Mouse (Mus musculus) Patski (cell line): ENCODE measurements around the gene Rbmx. TPM values are rescaled to one million over a fixed set of nuclear protein-coding genes. Genes with fewer than 3 reads are reported as not detected.

Experiments
- ATAC-seq: fragments of 100-300 bp; one replicate; pipeline ENCODE4 v1.8.0; 2021
- CTCF ChIA-PET: fragments of 350-600 bp; sonication (Branson Sonifier 250); formaldehyde crosslinking; loops from one replicate; lab custom pipeline; 2022; ENCODE audit warnings: inconsistent platforms; lab: Charles Lee
- POLR2A ChIA-PET: fragments of 350-600 bp; sonication (Branson Sonifier 250); formaldehyde crosslinking; loops from one replicate; lab custom pipeline; 2022; ENCODE audit warnings: antibody characterized with exemption, inconsistent platforms; lab: Charles Lee
- DNase-seq: peaks from one replicate; pipeline ENCODE4 v3.0.0-alpha.2; 2011; ENCODE audit warnings: low read depth, low spot score
- H3K27me3 ChIP-seq: fragments of 371-371 bp; one replicate; pipeline ENCODE4 v1.5.1; 2021
- CTCF ChIP-seq: fragments of 100-300 bp; IDR thresholded peaks from one replicate; pipeline ENCODE4 v1.5.1; 2021
- in situ Hi-C: fragments of 300-500 bp; cut with MboI; formaldehyde crosslinking; loops from 3 replicates; pipeline ENCODE4 v1.11.1; 2018; ENCODE audit warnings: low pct_unique_long_range_greater_than_20kb, mixed read lengths
- polyA plus RNA-seq: library from polyadenylated mRNA; unstranded; gene quantifications from one replicate; pipeline ENCODE4 v1.2.3, GENCODE M21; 2021

The Rbmx gene
- polyA plus RNA-seq, 1 experiment from 2014 or later, result 31.9 TPM

DNA sequence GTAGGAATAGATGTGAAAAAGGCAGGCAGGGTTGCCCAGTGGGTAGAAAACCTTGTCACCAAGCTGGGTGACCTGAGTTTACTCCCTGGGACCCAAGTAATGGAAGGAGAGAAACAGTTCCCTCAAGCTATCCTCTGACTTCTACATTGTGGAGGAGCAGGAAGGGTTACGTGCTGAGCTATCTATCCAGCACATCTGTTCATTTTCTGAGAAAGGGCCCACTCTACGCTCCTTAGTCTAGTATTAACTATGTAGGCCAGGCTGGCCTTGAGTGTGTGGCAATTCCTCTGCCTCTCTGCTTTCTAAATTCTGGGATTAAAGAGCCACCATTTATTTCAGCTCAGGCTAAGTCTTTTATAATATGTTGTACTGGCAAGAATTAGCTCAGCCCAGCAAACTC, 19.3 kb downstream of the Rbmx start:
- POLR2A ChIA-PET, result no interaction called here
- in situ Hi-C loops, result no loop called here
- ATAC-seq, result no peak
- peaks cover 2% of the 10 kb centered on the region for H3K27me3 ChIP-seq
- TF ChIP-seq CTCF, result no peak
- CTCF ChIA-PET, result no interaction called here
- DNase-seq, result no peak

DNA sequence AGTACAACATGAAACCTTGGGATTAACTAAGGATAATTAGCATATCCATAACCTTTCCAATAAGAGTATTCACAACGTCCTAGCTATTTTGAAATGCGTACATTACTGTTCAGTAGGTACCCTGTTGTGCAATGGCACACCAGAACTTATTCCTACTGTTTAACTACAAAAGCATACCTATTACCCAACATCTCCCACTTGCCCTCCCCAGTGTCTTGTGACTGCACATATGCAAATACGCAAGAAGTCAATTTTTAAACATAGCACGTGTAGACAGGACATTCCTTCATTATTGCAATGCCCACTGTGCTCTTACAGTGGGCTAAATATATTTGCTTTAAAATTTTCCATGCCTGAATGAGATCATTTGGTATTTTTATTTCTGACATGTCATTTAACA, 19.9 kb downstream of the Rbmx start:
- in situ Hi-C loops, result no loop called here
- ChIA-PET POLR2A (no interaction called here), CTCF (no interaction called here)
- DNase-seq (no peak), ATAC-seq (no peak)
- no peak for TF ChIP-seq CTCF
- peaks cover 2% of the 10 kb centered on the region for H3K27me3 ChIP-seq

DNA sequence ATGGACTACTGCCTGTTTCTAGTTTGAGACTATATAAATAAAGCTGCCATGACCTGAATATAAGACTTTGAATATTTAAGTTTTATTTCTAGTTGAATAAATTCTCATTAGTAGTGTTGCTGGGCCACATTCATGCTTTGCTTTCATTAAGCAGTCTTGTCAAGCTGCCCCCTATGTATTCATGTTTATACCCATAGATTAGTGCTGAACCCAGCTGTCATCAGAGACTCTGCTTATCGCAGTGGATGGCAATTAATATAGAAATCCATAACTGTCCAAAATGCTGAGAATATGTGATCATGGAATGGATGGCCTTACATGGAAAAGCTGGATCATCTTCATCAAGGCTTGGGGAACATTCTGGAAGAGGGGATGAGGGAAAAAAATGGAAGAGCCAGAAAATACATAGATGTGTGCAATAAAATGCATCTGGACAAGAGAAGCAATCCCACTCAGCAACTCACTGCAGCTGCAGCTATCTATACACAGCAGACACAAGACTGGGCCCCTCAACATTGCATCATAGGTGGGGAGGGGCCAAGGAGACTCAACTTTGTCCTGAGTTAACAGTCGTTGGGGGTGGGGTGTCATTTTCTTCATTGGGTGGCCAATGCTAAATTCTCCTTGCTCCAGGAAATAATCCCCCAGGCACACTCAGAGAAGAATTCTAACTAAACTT, 27.8 kb downstream of the Rbmx start:
- no peak for DNase-seq
- POLR2A ChIA-PET, result no interaction called here
- in situ Hi-C loops, result no loop called here
- CTCF ChIA-PET, result interaction anchor here (0.9 kb wide), 1 partner anchor 170 kb away, joined by 3 read pairs; no protein-coding TSS in a partner anchor
- no peak for TF ChIP-seq CTCF
- H3K27me3 ChIP-seq, result peaks cover 20% of the 10 kb centered on the region
- ATAC-seq, result no peak

DNA sequence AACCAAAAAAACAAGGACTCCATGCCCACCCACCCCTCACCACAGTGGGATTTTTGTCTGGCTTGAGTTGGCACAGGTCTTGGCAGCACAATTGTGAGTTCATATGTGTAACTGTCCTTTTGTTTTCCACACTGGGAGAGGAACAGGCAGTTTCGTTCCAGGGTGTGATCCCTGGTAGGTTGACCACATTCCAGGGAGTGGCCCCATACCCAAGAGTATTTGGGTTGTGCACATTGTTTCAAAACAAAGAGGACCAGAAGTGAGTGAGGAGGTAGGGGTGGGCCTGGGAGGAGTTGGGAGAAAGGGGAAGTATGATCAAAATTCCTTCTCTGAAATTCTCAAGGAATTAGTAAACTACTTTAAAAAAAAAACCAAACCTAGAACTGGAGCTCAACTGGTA, 33.5 kb downstream of the Rbmx start:
- DNase-seq, result no peak
- in situ Hi-C loops, result no loop called here
- ATAC-seq, result no peak
- H3K27me3 ChIP-seq, result peaks cover 11% of the 10 kb centered on the region
- POLR2A ChIA-PET, result no interaction called here
- CTCF ChIA-PET, result no interaction called here
- TF ChIP-seq CTCF, result no peak

DNA sequence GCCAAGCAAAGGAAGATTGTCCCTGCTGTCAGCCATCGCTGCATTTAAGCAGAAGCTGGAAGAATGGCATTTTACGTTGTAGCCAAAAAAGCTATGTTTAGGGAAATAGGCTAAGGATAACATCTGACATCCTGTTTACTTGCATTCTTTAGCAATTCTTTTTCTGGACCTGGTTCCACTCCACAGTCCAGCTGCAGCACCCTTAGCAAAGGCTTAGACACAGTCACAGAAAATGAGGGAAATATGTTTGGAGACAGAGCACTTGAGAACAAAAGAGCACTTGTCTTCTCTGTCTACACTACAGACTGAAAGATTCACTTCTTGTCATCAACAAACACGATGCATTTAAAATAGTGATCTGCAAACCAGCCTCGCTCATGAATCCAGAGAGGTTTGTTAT, 53.6 kb downstream of the Rbmx start:
- TF ChIP-seq CTCF, result no peak
- POLR2A ChIA-PET, result interaction anchor here (1.0 kb wide), 1 partner anchor 8 kb away, joined by 3 read pairs; no protein-coding TSS in a partner anchor
- ATAC-seq (no peak), DNase-seq (no peak)
- peaks cover 36% of the 10 kb centered on the region for H3K27me3 ChIP-seq
- in situ Hi-C loops, result no loop called here
- CTCF ChIA-PET, result no interaction called here

DNA sequence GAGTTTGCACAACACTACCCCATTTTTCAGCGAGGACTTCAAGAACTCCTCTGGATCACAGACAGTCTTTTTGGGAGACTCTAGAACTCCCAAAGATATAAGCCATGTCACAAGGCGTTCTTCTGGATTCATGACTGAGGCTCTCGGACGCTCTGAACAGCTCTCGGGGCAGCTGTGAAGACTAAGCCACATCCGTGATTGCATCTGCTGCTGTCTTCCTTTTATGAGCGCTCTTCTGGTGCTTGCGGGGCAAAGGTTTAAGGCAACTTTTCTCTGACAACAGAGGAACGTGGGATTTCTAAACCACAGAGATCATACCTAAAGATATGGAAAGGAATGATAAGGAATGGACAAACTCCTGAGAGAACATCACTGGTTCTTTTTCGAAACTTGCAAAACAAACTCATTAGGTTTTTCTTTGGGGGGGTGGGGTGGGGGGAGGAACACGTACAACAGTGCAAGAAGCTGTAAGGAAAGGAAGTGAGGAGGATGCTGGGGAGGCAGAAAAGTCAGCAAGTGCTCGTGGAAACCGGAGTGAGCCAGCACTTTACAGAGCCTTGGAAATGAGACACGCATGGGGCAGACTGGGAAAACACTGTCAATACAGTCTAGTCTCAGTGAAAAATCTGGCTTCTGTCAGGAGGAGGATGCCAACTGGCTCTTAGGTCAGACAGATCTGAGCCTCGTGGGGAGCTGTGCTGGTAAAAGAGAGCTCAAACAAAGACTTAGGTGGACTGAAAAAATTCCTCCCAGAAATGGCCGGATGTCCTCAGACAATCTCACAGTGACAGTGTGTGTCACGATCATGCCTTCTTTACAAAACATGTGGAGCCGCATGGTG, 54.2 kb downstream of the Rbmx start, which contains the start of gene Arhgef6:
Gene Arhgef6 (minus strand): TSS at position 359 of the 841 bp plus-strand sequence.
- ChIA-PET CTCF (no interaction called here), POLR2A (interaction anchor here (1.0 kb wide), 1 partner anchor 8 kb away, joined by 3 read pairs; no protein-coding TSS in a partner anchor)
- no peak for TF ChIP-seq CTCF
- in situ Hi-C loops, result no loop called here
- ATAC-seq (no peak), DNase-seq (no peak)
- peaks cover 35% of the 10 kb centered on the region for H3K27me3 ChIP-seq

DNA sequence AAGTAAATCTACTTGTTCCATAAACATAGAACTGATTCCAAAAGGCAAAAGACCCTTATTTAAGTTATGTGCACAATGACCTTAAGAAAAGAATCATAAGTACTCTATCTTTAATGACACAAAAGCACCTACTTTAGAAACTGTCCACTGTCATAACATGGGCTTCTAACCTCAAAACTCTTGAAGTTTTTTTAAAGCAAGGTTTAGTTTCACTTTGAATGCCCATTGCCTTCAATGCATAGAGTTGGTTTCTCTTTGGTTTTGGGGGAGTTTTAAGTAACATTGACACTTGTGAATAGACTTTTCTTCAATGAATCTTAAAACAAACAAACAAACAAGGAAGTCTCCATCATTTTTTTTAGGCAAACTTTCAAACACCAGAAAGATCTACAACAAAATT, 55.3 kb downstream of the Rbmx start:
- ChIA-PET CTCF (no interaction called here), POLR2A (no interaction called here)
- ATAC-seq (no peak), DNase-seq (no peak)
- H3K27me3 ChIP-seq, result peaks cover 28% of the 10 kb centered on the region
- TF ChIP-seq CTCF, result no peak
- in situ Hi-C loops, result no loop called here

DNA sequence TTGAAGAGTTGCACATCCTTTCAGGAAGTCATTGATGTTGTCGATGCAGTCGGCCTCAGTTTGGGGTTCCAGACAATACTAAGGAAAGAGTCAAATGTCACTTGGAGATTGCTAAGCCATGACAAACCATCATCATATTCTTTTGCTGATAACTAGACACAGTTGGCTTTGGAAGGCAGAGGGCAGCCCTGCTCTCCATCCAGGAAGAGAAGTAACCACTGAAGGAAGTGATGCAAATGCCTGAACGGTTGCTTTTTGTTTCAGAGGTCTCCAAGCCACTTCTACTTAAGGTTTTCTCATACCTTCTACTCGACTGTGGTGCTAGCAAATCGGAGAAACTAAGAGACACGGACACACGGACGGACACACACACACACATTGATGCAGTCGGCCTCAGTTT, 55.9 kb downstream of the Rbmx start:
- DNase-seq, result no peak
- TF ChIP-seq CTCF, result no peak
- peaks cover 22% of the 10 kb centered on the region for H3K27me3 ChIP-seq
- ChIA-PET POLR2A (no interaction called here), CTCF (interaction anchor here (1.1 kb wide), 1 partner anchor 26 kb away, joined by 3 read pairs; no protein-coding TSS in a partner anchor)
- no peak for ATAC-seq
- in situ Hi-C loops, result no loop called here

DNA sequence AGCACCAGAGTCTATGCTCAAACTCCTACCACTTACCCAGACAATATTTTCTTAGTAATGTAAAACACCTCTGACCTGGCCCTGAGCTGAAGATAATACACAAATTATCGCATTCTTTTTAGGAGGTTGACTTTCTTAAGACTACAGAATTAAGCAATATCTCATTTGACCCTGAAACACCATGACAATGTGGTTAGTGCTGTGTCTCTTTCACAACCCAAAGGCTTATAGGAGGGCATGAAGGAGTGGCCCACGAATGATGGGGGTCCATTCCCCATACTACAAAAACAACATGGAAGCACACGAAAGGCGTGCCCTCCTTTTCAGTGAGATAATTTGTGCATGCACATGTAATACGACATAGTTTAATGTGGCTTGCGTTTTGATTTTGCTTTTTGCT, 57.5 kb downstream of the Rbmx start:
- ChIA-PET POLR2A (no interaction called here), CTCF (no interaction called here)
- peaks cover 14% of the 10 kb centered on the region for H3K27me3 ChIP-seq
- no peak for ATAC-seq
- no peak for TF ChIP-seq CTCF
- DNase-seq, result no peak
- in situ Hi-C loops, result no loop called here

Other genes starting within 250 kb of the Rbmx start
- not detected for gene Cd40lg, start 180.9 kb downstream of the Rbmx start, polyA plus RNA-seq
- 0.18 TPM for gene Arhgef6, start 54.3 kb downstream of the Rbmx start, polyA plus RNA-seq
- gene Gm364, start 16.1 kb upstream of the Rbmx start, polyA plus RNA-seq, result not detected
- gene Gpr101, start 110.7 kb upstream of the Rbmx start, polyA plus RNA-seq, result not detected